Mouse (Mus musculus): Measurements from ENCODE around the gene Eif2ak1. TPM values are rescaled to one million over a fixed set of nuclear protein-coding genes. Genes with fewer than 3 reads are reported as not detected.

Eif2ak1 gene
- polyA plus RNA-seq, 2 experiments from 2014 or later: 23.7 to 26.6 TPM

DNA sequence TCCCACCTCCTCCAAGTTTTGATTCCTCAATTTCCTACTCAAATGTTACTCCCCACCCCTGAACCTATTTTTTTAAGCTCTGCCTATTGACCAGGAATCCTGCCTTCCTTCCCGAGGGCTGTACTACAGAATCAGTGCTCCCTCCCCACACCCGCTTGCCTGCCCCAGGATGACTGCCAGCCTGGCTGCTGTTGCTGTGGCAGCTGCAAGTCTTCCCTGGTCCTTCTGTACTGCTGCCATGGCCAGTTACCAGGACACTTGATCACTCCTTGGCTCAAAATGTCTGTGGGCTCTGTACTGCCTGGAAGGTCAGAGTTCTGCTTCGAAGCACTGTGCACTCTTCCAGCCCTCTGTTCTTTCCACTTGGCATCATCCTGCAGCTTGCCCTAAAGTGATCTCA lies 84.5 kb downstream of the Eif2ak1 start:
- no peak for ATAC-seq

- no peak for ATAC-seq
Measured at GRCm38 (mm10) chr5:143903813-143904212, 86.2 kb downstream of the Eif2ak1 start.

DNA sequence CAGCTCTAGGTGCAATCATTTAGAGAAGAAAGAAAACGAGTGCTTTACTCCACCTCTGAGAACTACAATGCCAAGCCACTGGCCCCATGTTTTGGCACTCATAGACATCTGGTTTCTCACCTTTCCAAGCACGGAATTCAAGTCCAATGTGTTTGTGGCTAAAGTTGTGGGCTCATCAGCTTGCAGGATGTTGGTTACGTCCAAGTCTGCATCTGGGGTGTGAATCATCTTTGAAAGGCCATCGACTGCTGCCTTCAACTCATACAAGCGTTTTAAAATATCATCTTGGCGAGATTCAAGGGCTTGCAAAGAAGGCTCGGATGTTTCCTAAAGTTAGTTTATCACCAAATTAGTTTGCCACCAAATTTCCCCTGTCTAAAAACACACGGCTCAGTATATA lies 88.8 kb downstream of the Eif2ak1 start:
- ATAC-seq: no peak

GRCm38 (mm10) chr5:143908926-143909325 lies 91.3 kb downstream of the Eif2ak1 start:
- no peak for ATAC-seq

DNA sequence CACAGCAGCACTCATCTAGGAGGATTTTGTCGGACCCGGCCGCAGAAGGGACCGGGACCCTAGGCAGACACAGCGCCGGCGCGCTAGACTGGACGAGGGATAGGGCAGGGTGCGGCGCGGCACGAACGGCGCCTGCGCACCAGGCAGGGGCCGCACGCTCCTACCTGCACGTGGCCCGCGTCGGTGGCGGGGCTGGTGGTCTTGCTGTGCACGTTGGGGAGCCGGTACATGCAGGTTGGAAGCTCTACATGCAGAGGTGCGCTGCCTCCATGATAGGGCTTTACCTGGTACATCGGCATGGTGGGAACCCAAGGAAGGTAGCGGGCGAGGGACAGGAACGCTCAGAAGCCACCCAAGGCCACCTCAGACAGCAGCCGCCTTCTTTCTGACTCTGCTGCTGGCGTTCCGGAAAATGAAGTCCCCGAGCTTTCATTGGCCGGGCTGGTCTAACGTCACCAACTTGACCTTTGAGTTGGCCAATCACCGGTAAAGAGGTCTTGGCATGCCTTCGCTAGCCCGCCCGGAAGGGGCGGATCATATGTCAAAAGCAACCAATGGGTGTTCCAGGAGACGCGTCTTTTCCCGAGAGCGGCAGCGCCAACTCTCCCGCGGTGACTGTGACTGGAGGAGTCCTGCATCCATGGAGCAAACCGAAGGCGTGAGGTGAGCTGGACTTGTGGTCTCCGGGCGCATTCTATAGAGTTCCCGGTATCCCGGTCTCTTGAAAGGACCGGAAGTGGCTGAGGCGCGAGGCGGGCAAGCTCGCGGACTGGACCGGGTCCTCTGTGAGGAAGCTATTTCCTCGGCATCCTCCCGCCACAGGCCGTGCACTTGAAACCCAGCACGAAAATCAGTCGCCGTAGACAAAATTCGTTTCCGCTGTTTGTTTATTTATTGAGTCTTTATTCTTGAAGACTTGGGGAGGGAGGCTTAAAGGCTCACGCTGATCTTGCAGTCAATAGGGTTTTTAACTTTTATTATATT lies 92.1 kb downstream of the Eif2ak1 start, which contains the start of the genes Aimp2 and Pms2:
Gene Aimp2, minus strand, starts transcription at position 431 of the 984 bp plus-strand sequence.
Gene Pms2, plus strand, starts transcription at position 548 of the 984 bp plus-strand sequence.
- ATAC-seq: peak; percentile 98

DNA sequence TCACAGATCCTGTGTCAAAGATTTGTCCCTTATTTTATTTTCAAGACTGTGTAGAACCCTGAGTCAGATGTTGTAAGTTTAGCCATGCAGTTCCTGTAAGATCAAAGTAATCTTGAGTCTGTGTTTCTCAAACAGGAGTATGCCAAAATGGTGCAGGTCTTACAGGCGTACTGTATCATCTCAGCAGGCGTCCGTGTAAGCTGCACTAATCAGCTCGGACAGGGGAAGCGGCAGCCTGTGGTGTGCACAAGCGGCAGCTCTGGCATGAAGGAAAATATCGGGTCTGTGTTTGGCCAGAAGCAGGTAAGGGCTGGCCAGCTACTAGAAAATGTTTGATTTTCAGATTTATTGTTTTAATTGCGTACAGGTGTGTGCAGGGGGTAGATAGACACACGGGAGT lies 98.6 kb downstream of the Eif2ak1 start:
- no peak for ATAC-seq

- peak; percentile 81 for ATAC-seq
Measured at GRCm38 (mm10) chr5:143917418-143917817, 99.8 kb downstream of the Eif2ak1 start.

- no peak for ATAC-seq
Measured at GRCm38 (mm10) chr5:143918120-143918519, 100.5 kb downstream of the Eif2ak1 start.

DNA sequence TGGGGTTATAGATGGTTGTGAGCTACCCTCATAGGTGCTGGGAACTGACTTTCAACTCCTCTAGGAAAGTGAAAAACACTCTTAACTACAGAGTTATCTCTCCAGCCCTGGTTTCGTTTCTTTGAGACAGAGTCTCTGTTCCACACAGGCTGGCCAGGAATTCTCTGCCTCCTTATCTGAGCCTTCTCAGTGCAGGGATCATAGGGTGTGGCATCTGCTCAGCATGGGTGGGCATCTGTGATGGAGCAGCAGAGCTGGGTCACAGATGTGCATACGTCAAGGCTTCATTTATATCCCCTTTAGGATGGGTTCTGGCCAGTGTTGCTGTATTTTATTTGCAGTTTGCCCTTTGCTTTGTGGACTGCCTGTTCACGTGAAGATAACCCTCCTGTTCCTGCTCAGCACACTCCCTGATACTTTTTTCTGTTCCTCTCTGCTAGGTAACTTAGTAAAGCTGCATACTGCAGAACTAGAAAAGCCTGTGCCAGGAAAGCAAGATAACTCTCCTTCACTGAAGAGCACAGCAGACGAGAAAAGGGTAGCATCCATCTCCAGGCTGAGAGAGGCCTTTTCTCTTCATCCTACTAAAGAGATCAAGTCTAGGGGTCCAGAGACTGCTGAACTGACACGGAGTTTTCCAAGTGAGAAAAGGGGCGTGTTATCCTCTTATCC lies 107.3 kb downstream of the Eif2ak1 start:
- ATAC-seq: no peak

GRCm38 (mm10) chr5:143927875-143928274 lies 110.3 kb downstream of the Eif2ak1 start, which contains the start of gene Gm42421:
Gene Gm42421, plus strand, starts transcription at chr5:143928175.
- ATAC-seq: no peak

GRCm38 (mm10) chr5:143929291-143929690 lies 111.7 kb downstream of the Eif2ak1 start:
- ATAC-seq: no peak

GRCm38 (mm10) chr5:143930656-143931055 lies 113.1 kb downstream of the Eif2ak1 start:
- ATAC-seq: no peak

GRCm38 (mm10) chr5:143931863-143932580 lies 114.4 kb downstream of the Eif2ak1 start:
- ATAC-seq: no peak

GRCm38 (mm10) chr5:143932831-143933230 lies 115.2 kb downstream of the Eif2ak1 start, which contains the start of gene Rsph10b:
Gene Rsph10b, plus strand, starts transcription at chr5:143933035.
- ATAC-seq: no peak

GRCm38 (mm10) chr5:143933414-143933813 lies 115.8 kb downstream of the Eif2ak1 start:
- ATAC-seq: no peak

DNA sequence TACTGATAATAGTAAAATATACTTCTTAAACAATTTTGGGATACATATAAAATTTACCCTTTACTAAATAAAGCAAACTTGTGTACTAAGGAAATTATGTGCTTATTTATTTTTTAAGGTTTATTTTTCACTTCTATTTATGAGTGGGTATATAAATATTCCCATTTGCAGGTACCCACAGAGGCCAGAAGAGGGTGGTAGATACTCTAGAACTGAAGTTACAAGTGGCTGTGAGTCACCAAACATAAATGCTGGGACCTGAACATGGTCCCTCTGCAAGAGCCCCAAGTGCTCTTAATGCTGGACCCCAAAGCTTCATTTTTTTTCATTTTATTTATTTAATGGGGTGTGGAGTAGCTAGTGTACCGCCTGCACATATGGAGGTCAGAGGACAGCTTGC lies 116.3 kb downstream of the Eif2ak1 start:
- ATAC-seq: no peak

DNA sequence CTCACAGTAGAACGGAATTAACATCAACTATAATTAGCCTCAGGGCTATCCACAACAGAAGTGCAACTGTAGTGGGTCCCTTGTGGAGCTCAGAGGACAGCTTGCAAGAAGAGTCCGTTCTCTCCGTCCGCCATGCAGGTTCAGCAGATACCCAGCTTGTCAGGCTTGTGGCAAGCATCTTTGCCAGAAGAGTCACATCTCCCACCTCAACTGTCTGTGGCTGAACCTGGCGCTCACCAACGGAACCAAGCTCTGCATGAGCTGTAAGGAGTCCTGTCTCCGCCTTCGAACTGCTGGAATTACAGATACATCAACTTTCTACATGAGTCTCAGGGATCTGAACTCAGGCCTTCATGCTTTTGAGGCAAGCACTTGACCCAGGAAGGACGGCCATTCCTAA lies 118.6 kb downstream of the Eif2ak1 start:
- no peak for ATAC-seq

DNA sequence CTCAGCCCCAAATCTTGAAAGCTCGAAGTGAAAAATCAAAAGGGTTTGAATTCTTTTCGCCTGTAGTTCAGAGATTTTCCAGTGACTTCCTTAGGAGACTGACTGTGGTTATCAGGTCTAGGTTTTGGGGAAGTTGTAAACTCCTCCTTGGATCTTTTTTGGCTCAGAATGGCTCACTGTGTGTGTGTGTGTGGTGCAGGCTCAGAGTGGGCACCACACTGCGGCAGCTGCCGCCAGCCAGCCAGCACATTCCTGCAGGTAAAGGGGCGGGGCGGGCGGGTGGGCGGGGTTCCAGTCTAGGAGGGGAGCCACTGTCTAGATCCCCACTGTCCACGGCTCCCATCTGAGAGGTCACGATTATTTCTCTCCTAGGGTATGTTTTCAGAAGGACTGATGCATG lies 124.0 kb downstream of the Eif2ak1 start:
- no peak for ATAC-seq

GRCm38 (mm10) chr5:143943231-143944125 lies 125.9 kb downstream of the Eif2ak1 start:
- ATAC-seq: no peak

- no peak for ATAC-seq
Measured at GRCm38 (mm10) chr5:143948361-143948760, 130.8 kb downstream of the Eif2ak1 start.

- ATAC-seq: no peak
Measured at GRCm38 (mm10) chr5:143950016-143950415, 132.4 kb downstream of the Eif2ak1 start.
